Mouse (Mus musculus) MEL (cell line): ENCODE measurements around the gene Adamtsl4. TPM values are rescaled to one million over a fixed set of nuclear protein-coding genes. Genes with fewer than 3 reads are reported as not detected.

ENCODE experiments used
- DNase-seq: peaks from one replicate; pipeline ENCODE4 v3.0.0; 2011; ENCODE audit warnings: low read depth, low spot score
- H3K27ac ChIP-seq: 2 replicates; pipeline ENCODE4 v1.5.1; 2012; ENCODE audit warnings: low read depth, mild to moderate bottlenecking, control low read depth, low read length, moderate library complexity; ENCODE audit not compliant: control insufficient read depth
- H3K27me3 ChIP-seq, 2 experiments: fragments of 150-350 bp in 1 of 2; sonication (generic) in 1 of 2; 2 replicates each; pipeline ENCODE4 v1.6.1; 2012; ENCODE audit warnings: low read length in 2 of 2, mild to moderate bottlenecking in 2 of 2, improper control_type of control experiment in 1 of 2, moderate library complexity in 1 of 2; ENCODE audit not compliant: insufficient read depth in 2 of 2, control insufficient read depth in 1 of 2
- H3K36me3 ChIP-seq, 2 experiments: 2 replicates each; pipeline ENCODE4 v1.6.1; 2012 to 2014; ENCODE audit warnings: low read length in 2 of 2, improper control_type of control experiment in 1 of 2, inconsistent platforms in 1 of 2, mild to moderate bottlenecking in 1 of 2; ENCODE audit not compliant: insufficient read depth in 2 of 2, control insufficient read depth in 1 of 2
- H3K4me1 ChIP-seq, 2 experiments: fragments of 150-350 bp in 1 of 2; sonication (generic) in 1 of 2; 2 replicates each; pipeline ENCODE4 v1.6.1; 2012; ENCODE audit warnings: low read length in 2 of 2, improper control_type of control experiment in 1 of 2, mild to moderate bottlenecking in 1 of 2; ENCODE audit not compliant: insufficient read depth in 2 of 2, control insufficient read depth in 1 of 2
- H3K4me3 ChIP-seq, 2 experiments: fragments of 150-350 bp in 1 of 2; sonication (generic) in 1 of 2; 2 replicates each; pipeline ENCODE4 v1.5.1; 2012; ENCODE audit warnings: low read depth in 2 of 2, low read length in 2 of 2, mild to moderate bottlenecking in 2 of 2, moderate library complexity in 2 of 2, control low read depth in 1 of 2, improper control_type of control experiment in 1 of 2; ENCODE audit not compliant: control insufficient read depth in 1 of 2, insufficient read depth in 1 of 2
- H3K79me2 ChIP-seq: 2 replicates; pipeline ENCODE4 v1.6.1; 2012; ENCODE audit warnings: mild to moderate bottlenecking, low read length, moderate library complexity; ENCODE audit not compliant: control insufficient read depth, poor library complexity, insufficient read depth
- H3K9ac ChIP-seq: 2 replicates; pipeline ENCODE4 v1.6.1; 2012; ENCODE audit warnings: low read depth, mild to moderate bottlenecking, control low read depth, low read length, moderate library complexity; ENCODE audit not compliant: control insufficient read depth, poor library complexity, severe bottlenecking
- H3K9me3 ChIP-seq: fragments of 150-350 bp; sonication (generic); replicated peaks from 2 replicates; pipeline ENCODE4 v1.6.1; 2012; ENCODE audit warnings: mild to moderate bottlenecking, low read length, improper control_type of control experiment, moderate library complexity; ENCODE audit not compliant: insufficient read depth
- CTCF ChIP-seq, 3 experiments: IDR thresholded peaks in 2 of 3; conservative IDR thresholded peaks in 1 of 3; 2 replicates each; pipeline ENCODE4 v1.5.1; 2011 to 2012; ENCODE audit warnings: low read length in 3 of 3, low read depth in 2 of 3, mild to moderate bottlenecking in 2 of 3, improper control_type of control experiment in 1 of 3, inconsistent platforms in 1 of 3, mixed read lengths in 1 of 3, moderate library complexity in 1 of 3; ENCODE audit not compliant: control insufficient read depth in 1 of 3, insufficient read depth in 1 of 3, poor library complexity in 1 of 3, severe bottlenecking in 1 of 3
- E2F4 ChIP-seq: IDR thresholded peaks from 2 replicates; pipeline ENCODE4 v1.6.1; 2011; ENCODE audit warnings: low read depth, low read length, improper control_type of control experiment, borderline replicate concordance
- ELF1 ChIP-seq: IDR thresholded peaks from 2 replicates; pipeline ENCODE4 v1.6.1; 2014; ENCODE audit warnings: low read depth, mild to moderate bottlenecking, inconsistent platforms, low read length, improper control_type of control experiment, moderate library complexity
- EP300 ChIP-seq, 2 experiments: IDR thresholded peaks; 2 replicates each; pipeline ENCODE4 v1.6.1; 2011; ENCODE audit warnings: improper control_type of control experiment in 2 of 2, low read length in 2 of 2, low read depth in 1 of 2, mild to moderate bottlenecking in 1 of 2
- GABPA ChIP-seq: IDR thresholded peaks from 2 replicates; pipeline ENCODE4 v1.6.1; 2012; ENCODE audit warnings: low read depth, mild to moderate bottlenecking, inconsistent platforms, low read length, improper control_type of control experiment, moderate library complexity
- GATA1 ChIP-seq: IDR thresholded peaks from 2 replicates; pipeline ENCODE4 v1.6.1; 2011; ENCODE audit warnings: low read depth, low read length, improper control_type of control experiment
- HCFC1 ChIP-seq: IDR thresholded peaks from 2 replicates; pipeline ENCODE4 v1.6.1; 2012; ENCODE audit warnings: low read depth, mild to moderate bottlenecking, inconsistent platforms, low read length, improper control_type of control experiment, moderate library complexity
- JUND ChIP-seq: IDR thresholded peaks from 2 replicates; pipeline ENCODE4 v1.6.1; 2011; ENCODE audit warnings: low read depth, mild to moderate bottlenecking, improper control_type of control experiment, low read length
- KAT2A ChIP-seq: conservative IDR thresholded peaks from 2 replicates; pipeline ENCODE4 v1.6.1; 2012; ENCODE audit warnings: low read depth, low read length, improper control_type of control experiment, inconsistent platforms
- MAFK ChIP-seq: IDR thresholded peaks from 2 replicates; pipeline ENCODE4 v1.6.1; 2011; ENCODE audit warnings: low read depth, mild to moderate bottlenecking, low read length, improper control_type of control experiment, borderline replicate concordance
- MAX ChIP-seq: IDR thresholded peaks from 2 replicates; pipeline ENCODE4 v1.6.1; 2011; ENCODE audit warnings: low read length, improper control_type of control experiment
- MAZ ChIP-seq: IDR thresholded peaks from 2 replicates; pipeline ENCODE4 v1.6.1; 2012; ENCODE audit warnings: low read depth, mild to moderate bottlenecking, inconsistent platforms, low read length, improper control_type of control experiment
- MEF2A ChIP-seq: IDR thresholded peaks from 2 replicates; pipeline ENCODE4 v1.6.1; 2014; ENCODE audit warnings: low read depth, mild to moderate bottlenecking, inconsistent platforms, low read length, improper control_type of control experiment; ENCODE audit not compliant: poor library complexity, insufficient replicate concordance, severe bottlenecking; ENCODE audit errors: extremely low read depth
- MXI1 ChIP-seq: IDR thresholded peaks from 2 replicates; pipeline ENCODE4 v1.6.1; 2011; ENCODE audit warnings: mild to moderate bottlenecking, low read depth, low read length, improper control_type of control experiment
- MYC ChIP-seq: IDR thresholded peaks from 2 replicates; pipeline ENCODE4 v1.6.1; 2011; ENCODE audit warnings: low read depth, mild to moderate bottlenecking, low read length, improper control_type of control experiment, moderate library complexity
- NELFE ChIP-seq: IDR thresholded peaks from 2 replicates; pipeline ENCODE4 v1.6.1; 2011; ENCODE audit warnings: low read depth, low read length, improper control_type of control experiment
- POLR2AphosphoS2 ChIP-seq: IDR thresholded peaks from 2 replicates; pipeline ENCODE4 v1.6.1; 2011; ENCODE audit warnings: low read length, improper control_type of control experiment
- POLR2AphosphoS5 ChIP-seq: IDR thresholded peaks from 2 replicates; pipeline ENCODE4 v1.6.1; 2012; ENCODE audit warnings: low read depth, borderline replicate concordance, mild to moderate bottlenecking, inconsistent platforms, low read length, moderate library complexity, mixed read lengths
- RAD21 ChIP-seq: IDR thresholded peaks from 2 replicates; pipeline ENCODE4 v1.6.1; 2011; ENCODE audit warnings: mild to moderate bottlenecking, low read depth, low read length, improper control_type of control experiment
- RCOR1 ChIP-seq: IDR thresholded peaks from 2 replicates; pipeline ENCODE4 v1.6.1; 2012; ENCODE audit warnings: low read depth, mild to moderate bottlenecking, inconsistent platforms, low read length, improper control_type of control experiment
- TBP ChIP-seq: IDR thresholded peaks from 2 replicates; pipeline ENCODE4 v1.8.0; 2011; ENCODE audit warnings: low read depth, low read length, improper control_type of control experiment
- TCF12 ChIP-seq: IDR thresholded peaks from 2 replicates; pipeline ENCODE4 v1.6.1; 2014; ENCODE audit warnings: low read depth, mild to moderate bottlenecking, inconsistent platforms, low read length, improper control_type of control experiment, moderate library complexity
- UBTF ChIP-seq: IDR thresholded peaks from 2 replicates; pipeline ENCODE4 v1.6.1; 2012; ENCODE audit warnings: low read depth, mild to moderate bottlenecking, inconsistent platforms, low read length, improper control_type of control experiment, moderate library complexity, borderline replicate concordance; ENCODE audit not compliant: insufficient read depth
- USF2 ChIP-seq, 2 experiments: IDR thresholded peaks; 2 replicates each; pipeline ENCODE4 v1.6.1; 2011 to 2012; ENCODE audit warnings: improper control_type of control experiment in 2 of 2, low read length in 2 of 2, borderline replicate concordance in 1 of 2, inconsistent platforms in 1 of 2, low read depth in 1 of 2, mild to moderate bottlenecking in 1 of 2; ENCODE audit not compliant: insufficient read depth in 1 of 2
- ZC3H11A ChIP-seq: IDR thresholded peaks from 2 replicates; pipeline ENCODE4 v1.6.1; 2012; ENCODE audit warnings: low read depth, mild to moderate bottlenecking, inconsistent platforms, low read length, improper control_type of control experiment
- ZKSCAN1 ChIP-seq: IDR thresholded peaks from 2 replicates; pipeline ENCODE4 v1.6.1; 2012; ENCODE audit warnings: low read depth, mild to moderate bottlenecking, inconsistent platforms, low read length, improper control_type of control experiment, moderate library complexity
- polyA plus RNA-seq, 2 experiments: library from polyadenylated mRNA; stranded (reverse) in 1 of 2; unstranded in 1 of 2; fragments of >175 nt in 1 of 2; fragments of >200 nt in 1 of 2; gene quantifications; 2 replicates each; pipeline versions ENCODE4 v1.2.1 to v1.2.4; 2012; ENCODE audit warnings: low replicate concordance in 2 of 2, low read depth in 1 of 2; ENCODE audit not compliant: insufficient read length in 2 of 2, insufficient read depth in 1 of 2, missing spikeins in 1 of 2
- total RNA-seq: library from RNA; depleted of rRNA; stranded (reverse); fragments of 300-350 nt; gene quantifications from 2 replicates; pipeline ENCODE4 v1.2.3, GENCODE M21; 2012

Gene Adamtsl4
- total and polyA plus RNA-seq, 3 experiments, result 0.27 to 0.88 TPM; not detected in 1

DNA sequence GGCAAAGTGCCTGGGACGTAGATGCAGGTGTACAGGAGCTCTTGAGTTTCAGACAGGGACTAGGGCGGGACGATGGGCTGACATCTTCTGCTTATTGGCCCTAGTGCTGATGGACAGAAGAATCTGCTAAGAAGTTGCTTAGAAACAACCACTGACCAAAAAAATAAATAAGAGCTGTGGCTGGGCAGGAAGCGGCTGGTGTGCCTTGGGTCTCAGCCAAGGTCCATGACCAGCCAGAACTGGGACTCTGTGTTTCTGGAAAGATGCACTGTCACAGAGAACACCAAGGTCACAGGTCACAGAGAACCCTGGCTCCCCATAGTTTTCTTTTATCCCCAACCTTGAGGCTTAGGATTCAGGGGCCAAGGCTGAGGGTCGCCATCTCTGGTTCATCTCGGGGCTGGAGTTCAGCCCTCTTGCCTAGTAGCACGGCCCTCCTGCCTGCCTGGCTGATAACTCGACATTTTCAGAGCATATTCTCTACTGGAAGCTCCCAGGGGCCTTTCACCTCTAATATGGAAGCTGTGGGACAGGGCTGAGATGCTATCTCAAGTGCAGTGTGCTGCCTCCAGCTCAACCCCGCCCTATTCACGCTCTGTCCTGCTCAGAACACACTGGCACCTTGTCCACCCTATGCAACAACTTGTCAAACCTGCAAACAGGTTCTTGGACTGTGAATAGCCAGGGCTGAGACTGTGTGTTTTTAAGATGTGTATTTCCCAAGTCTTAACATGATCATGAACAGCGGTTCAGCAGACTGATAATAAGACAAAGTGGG lies 45.2 kb upstream of the Adamtsl4 start:
- Histone ChIP-seq H3K9me3 (no peaks in the 10 kb centered on the region), H3K4me3 (no peak overlapping the region), H3K36me3 (peaks cover 0 to 21% of the 10 kb centered on the region in 2 experiments; a peak in 2 of 4 replicates), H3K27ac (peak overlapping the region; percentile 30), H3K9ac (no peak overlapping the region), H3K4me1 (peaks cover 13 to 23% of the 10 kb centered on the region in 2 experiments), H3K79me2 (no peaks in the 10 kb centered on the region), H3K27me3 (no peaks in the 10 kb centered on the region)
- peak; percentile 45 for DNase-seq
- TF ChIP-seq POLR2AphosphoS5 (no peak), TBP (no peak), CTCF (IDR thresholded peaks at IDR 0.05 in 2 of 3, conservative IDR thresholded peaks at IDR 0.05 in 1 of 3; ENCODE audit: control insufficient read depth in 1 of 3, insufficient read depth in 1 of 3, low read depth in 2 of 3, low read length in 3 of 3, poor library complexity in 1 of 3, severe bottlenecking in 1 of 3) (no peak), POLR2AphosphoS2 (0 out of 2 replicates have a peak, but pooled peaks have one; percentile 27), ZKSCAN1 (no peak), TCF12 (no peak), GATA1 (peak; percentile 41; the same call in 1 of the 2 replicates)

DNA sequence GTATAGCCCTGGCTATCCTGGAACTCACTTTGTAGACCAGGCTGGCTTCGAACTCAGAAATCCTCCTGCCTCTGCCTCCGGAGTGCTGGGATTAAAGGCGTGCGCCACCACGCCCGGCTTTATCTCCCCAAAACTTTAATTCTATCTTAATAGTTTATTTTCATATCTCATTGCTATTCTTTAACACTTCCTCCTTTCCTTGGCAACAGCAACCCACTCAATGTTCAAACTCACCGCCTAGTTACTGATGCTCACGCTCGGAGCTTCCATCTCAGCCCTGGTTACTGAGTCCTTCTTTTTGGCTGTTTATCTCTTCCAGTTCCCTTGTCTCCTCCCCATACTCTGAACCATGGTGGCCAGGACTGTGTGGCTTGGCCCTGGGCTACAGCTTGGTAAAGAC lies 44.6 kb upstream of the Adamtsl4 start:
- no peaks in the 10 kb centered on the region for H3K9me3 ChIP-seq
- TF ChIP-seq RCOR1 (peak; percentile 40; the same call in 1 of the 2 replicates), E2F4 (no peak), MAX (no peak), USF2 (IDR thresholded peaks at IDR 0.05; ENCODE audit: borderline replicate concordance in 1 of 2, insufficient read depth in 1 of 2, low read depth in 1 of 2, low read length in 2 of 2) (no peak), RAD21 (no peak), ELF1 (no peak), MYC (no peak), MXI1 (no peak), HCFC1 (no peak), EP300 (IDR thresholded peaks at IDR 0.05; ENCODE audit: low read depth in 1 of 2, low read length in 2 of 2) (0 out of 4 replicates have a peak, but pooled peaks of 1 of the 2 experiments have one; percentile 46), TCF12 (no peak), JUND (no peak), POLR2AphosphoS5 (no peak), MAFK (no peak), MEF2A (no peak), GABPA (no peak), ZC3H11A (no peak), GATA1 (peak; percentile 50), KAT2A (no peak), NELFE (0 out of 2 replicates have a peak, but pooled peaks have one; percentile 16), TBP (peak; percentile 88), MAZ (no peak), UBTF (no peak), ZKSCAN1 (no peak)
- H3K4me3 ChIP-seq, result no peak overlapping the region
- DNase-seq, result peak; percentile 86
- H3K27ac ChIP-seq, result peak overlapping the region; percentile 0
- H3K36me3 ChIP-seq, result peaks cover 0 to 22% of the 10 kb centered on the region in 2 experiments; a peak in 2 of 4 replicates
- H3K4me1 ChIP-seq, result peaks cover 13 to 23% of the 10 kb centered on the region in 2 experiments
- no peaks in the 10 kb centered on the region for H3K27me3 ChIP-seq
- H3K79me2 ChIP-seq, result no peaks in the 10 kb centered on the region
- no peak overlapping the region for H3K9ac ChIP-seq
